Mouse (Mus musculus): ENCODE measurements around the gene Dhrs13. TPM values are rescaled to one million over a fixed set of nuclear protein-coding genes. Genes with fewer than 3 reads are reported as not detected.

Gene Dhrs13
- 2.6 TPM for polyA plus RNA-seq (2015; fragmentation: Illumina TruSeq; extraction: RNeasy Lipid Tissue Mini Kit (QIAGEN cat#74804); ENCODE audit: insufficient read depth, low read depth, low replicate concordance)

GRCm38 (mm10) chr11:78031947-78032808 lies at the start of gene Dhrs13:
Gene Dhrs13, plus strand, starts transcription at chr11:78032280.

GRCm38 (mm10) chr11:77982441-77982905 lies 49.6 kb upstream of the Dhrs13 start, which contains the start of gene Phf12:
Gene Phf12, plus strand, starts transcription at chr11:77982754.

GRCm38 (mm10) chr11:78037831-78038752 lies 6.0 kb downstream of the Dhrs13 start, which contains the start of gene Flot2:
Gene Flot2, plus strand, starts transcription at chr11:78037931.

GRCm38 (mm10) chr11:78079961-78080921 lies 48.2 kb downstream of the Dhrs13 start, which contains the start of gene Eral1:
Gene Eral1, minus strand, starts transcription at chr11:78080383.

Other genes starting within 250 kb of the Dhrs13 start
- gene Gm10277, start 244.5 kb upstream of the Dhrs13 start, polyA plus RNA-seq (2015; fragmentation: Illumina TruSeq; extraction: RNeasy Lipid Tissue Mini Kit (QIAGEN cat#74804); ENCODE audit: insufficient read depth, low read depth, low replicate concordance) = not detected
- gene Pipox, start 138.2 kb upstream of the Dhrs13 start, polyA plus RNA-seq (2015; fragmentation: Illumina TruSeq; extraction: RNeasy Lipid Tissue Mini Kit (QIAGEN cat#74804); ENCODE audit: insufficient read depth, low read depth, low replicate concordance) = 0.81 TPM
- gene Sez6, start 101.5 kb upstream of the Dhrs13 start, polyA plus RNA-seq (2015; fragmentation: Illumina TruSeq; extraction: RNeasy Lipid Tissue Mini Kit (QIAGEN cat#74804); ENCODE audit: insufficient read depth, low read depth, low replicate concordance) = not detected
- gene Phf12, start 49.5 kb upstream of the Dhrs13 start, polyA plus RNA-seq (2015; fragmentation: Illumina TruSeq; extraction: RNeasy Lipid Tissue Mini Kit (QIAGEN cat#74804); ENCODE audit: insufficient read depth, low read depth, low replicate concordance) = 18.7 TPM
- gene Flot2, start 5.7 kb downstream of the Dhrs13 start, polyA plus RNA-seq (2015; fragmentation: Illumina TruSeq; extraction: RNeasy Lipid Tissue Mini Kit (QIAGEN cat#74804); ENCODE audit: insufficient read depth, low read depth, low replicate concordance) = 11.2 TPM
- gene Eral1, start 48.1 kb downstream of the Dhrs13 start, polyA plus RNA-seq (2015; fragmentation: Illumina TruSeq; extraction: RNeasy Lipid Tissue Mini Kit (QIAGEN cat#74804); ENCODE audit: insufficient read depth, low read depth, low replicate concordance) = 7.3 TPM
- gene Fam222b, start 62.4 kb downstream of the Dhrs13 start, polyA plus RNA-seq (2015; fragmentation: Illumina TruSeq; extraction: RNeasy Lipid Tissue Mini Kit (QIAGEN cat#74804); ENCODE audit: insufficient read depth, low read depth, low replicate concordance) = 3.5 TPM
- gene Traf4, start 133.3 kb downstream of the Dhrs13 start, polyA plus RNA-seq (2015; fragmentation: Illumina TruSeq; extraction: RNeasy Lipid Tissue Mini Kit (QIAGEN cat#74804); ENCODE audit: insufficient read depth, low read depth, low replicate concordance) = 4.2 TPM
- 2.8 TPM for gene Nek8, start 144.4 kb downstream of the Dhrs13 start, polyA plus RNA-seq (2015; fragmentation: Illumina TruSeq; extraction: RNeasy Lipid Tissue Mini Kit (QIAGEN cat#74804); ENCODE audit: insufficient read depth, low read depth, low replicate concordance)
- gene Tlcd1, start 144.4 kb downstream of the Dhrs13 start, polyA plus RNA-seq (2015; fragmentation: Illumina TruSeq; extraction: RNeasy Lipid Tissue Mini Kit (QIAGEN cat#74804); ENCODE audit: insufficient read depth, low read depth, low replicate concordance) = 4.9 TPM
- 699 TPM for gene Rpl23a, start 151.3 kb downstream of the Dhrs13 start, polyA plus RNA-seq (2015; fragmentation: Illumina TruSeq; extraction: RNeasy Lipid Tissue Mini Kit (QIAGEN cat#74804); ENCODE audit: insufficient read depth, low read depth, low replicate concordance)
- gene Rab34, start 156.2 kb downstream of the Dhrs13 start, polyA plus RNA-seq (2015; fragmentation: Illumina TruSeq; extraction: RNeasy Lipid Tissue Mini Kit (QIAGEN cat#74804); ENCODE audit: insufficient read depth, low read depth, low replicate concordance) = 8.5 TPM
- 2.8 TPM for gene Proca1, start 161.1 kb downstream of the Dhrs13 start, polyA plus RNA-seq (2015; fragmentation: Illumina TruSeq; extraction: RNeasy Lipid Tissue Mini Kit (QIAGEN cat#74804); ENCODE audit: insufficient read depth, low read depth, low replicate concordance)
- gene Sdf2, start 213.5 kb downstream of the Dhrs13 start, polyA plus RNA-seq (2015; fragmentation: Illumina TruSeq; extraction: RNeasy Lipid Tissue Mini Kit (QIAGEN cat#74804); ENCODE audit: insufficient read depth, low read depth, low replicate concordance) = 21.8 TPM
- gene Supt6, start 213.7 kb downstream of the Dhrs13 start, polyA plus RNA-seq (2015; fragmentation: Illumina TruSeq; extraction: RNeasy Lipid Tissue Mini Kit (QIAGEN cat#74804); ENCODE audit: insufficient read depth, low read depth, low replicate concordance) = 10.6 TPM
- gene 2610507B11Rik, start 229.5 kb downstream of the Dhrs13 start, polyA plus RNA-seq (2015; fragmentation: Illumina TruSeq; extraction: RNeasy Lipid Tissue Mini Kit (QIAGEN cat#74804); ENCODE audit: insufficient read depth, low read depth, low replicate concordance) = 29.5 TPM

All from pancreas, adult 10 weeks (tissue).